ENCODE assay signal across 18 mouse cellular contexts in the genomic region with DNA sequence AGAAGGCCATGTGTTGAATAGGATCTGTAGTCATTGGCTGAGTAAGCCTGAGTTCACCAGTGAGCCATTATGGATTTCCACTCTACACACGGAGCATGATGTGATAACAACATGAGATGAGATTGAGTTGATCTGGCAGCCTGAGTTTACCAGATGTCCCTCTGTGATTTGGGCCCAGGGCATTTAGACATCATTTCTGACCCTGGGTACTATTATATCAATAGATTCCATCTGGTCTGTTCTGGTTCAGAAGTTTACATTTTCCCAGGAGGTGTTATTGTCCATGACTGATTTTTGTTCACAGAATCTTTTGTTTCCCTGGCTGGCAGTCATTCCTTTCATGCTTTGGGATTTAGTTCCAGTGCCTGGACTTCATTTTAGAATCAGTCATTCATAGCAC.
A peak's percentile ranks its signal among the peaks of the same experiment; 100 is the strongest.
DNase-seq lines count a peak whose midpoint lies in the region; ATAC-seq and TF ChIP-seq lines count a peak whose summit lies in the region.
"Had no signal": no experiment of that assay in that cellular context is flagged by ENCODE, and none has a peak within 500 bp of the region (broad histone marks: within the 10 kb centered on the region; RNA-seq: fewer than 3 reads in every experiment).

No protein-coding gene starts in this region.

- peak; percentile 80 for ATAC-seq in hindbrain, postnatal 0 days
- ATAC-seq in intestine, postnatal 0 days = no peak
- ATAC-seq in forebrain, embryonic 15.5 days (replicated peaks) = no peak
- ATAC-seq: forebrain, embryonic 16.5 days had no signal

- no peak for TF ChIP-seq CTCF in hindbrain, postnatal 0 days (IDR thresholded peaks at IDR 0.05; ENCODE audit: low read depth)
- no peak for TF ChIP-seq CTCF in intestine, postnatal 0 days (IDR thresholded peaks at IDR 0.05; ENCODE audit: low read depth)

- H3K36me3 ChIP-seq in embryonic facial prominence, embryonic 10.5 days (replicated peaks) = no peaks in the 10 kb centered on the region
- H3K36me3 ChIP-seq in hindbrain, postnatal 0 days (ENCODE audit: insufficient read depth, low read length) = no peaks in the 10 kb centered on the region
- H3K36me3 ChIP-seq in intestine, postnatal 0 days (ENCODE audit: control insufficient read depth, insufficient read depth) = no peaks in the 10 kb centered on the region
- H3K36me3 ChIP-seq in forebrain, embryonic 15.5 days = no peaks in the 10 kb centered on the region
- H3K36me3 ChIP-seq: heart, embryonic 13.5 days; limb, embryonic 15.5 days had no signal

- no peak overlapping the region for H3K27ac ChIP-seq in embryonic facial prominence, embryonic 10.5 days (replicated peaks)
- H3K27ac ChIP-seq in hindbrain, postnatal 0 days = no peak overlapping the region
- no peak overlapping the region for H3K27ac ChIP-seq in intestine, postnatal 0 days (ENCODE audit: low read depth, low read length)
- H3K27ac ChIP-seq in forebrain, embryonic 15.5 days (replicated peaks) = no peak overlapping the region
- H3K27ac ChIP-seq: heart, embryonic 13.5 days; limb, embryonic 15.5 days had no signal

- no peaks in the 10 kb centered on the region for H3K27me3 ChIP-seq in embryonic facial prominence, embryonic 10.5 days (replicated peaks; ENCODE audit: low read depth, poor library complexity, severe bottlenecking)
- no peaks in the 10 kb centered on the region for H3K27me3 ChIP-seq in hindbrain, postnatal 0 days (ENCODE audit: insufficient read depth, low read length)
- H3K27me3 ChIP-seq in intestine, postnatal 0 days (replicated peaks; ENCODE audit: control insufficient read depth, insufficient read depth, low read length) = no peaks in the 10 kb centered on the region
- H3K27me3 ChIP-seq in forebrain, embryonic 15.5 days = no peaks in the 10 kb centered on the region
- H3K27me3 ChIP-seq: heart, embryonic 13.5 days; limb, embryonic 15.5 days had no signal

- WGBS in embryonic facial prominence, embryonic 10.5 days = 20% methylated on average over 1 of the region's 1 CpGs
- 30% methylated on average over 1 of the region's 1 CpGs for WGBS in hindbrain, postnatal 0 days
- WGBS in intestine, postnatal 0 days = 83% methylated on average over 1 of the region's 1 CpGs
- 46% methylated on average over 1 of the region's 1 CpGs for WGBS in forebrain, embryonic 15.5 days

- no peak overlapping the region for H3K9ac ChIP-seq in hindbrain, postnatal 0 days (replicated peaks; ENCODE audit: low read length)
- no peak overlapping the region for H3K9ac ChIP-seq in intestine, postnatal 0 days (ENCODE audit: low read depth, low read length)
- H3K9ac ChIP-seq in forebrain, embryonic 15.5 days (replicated peaks) = no peak overlapping the region
- H3K9ac ChIP-seq: heart, embryonic 13.5 days; limb, embryonic 15.5 days had no signal

- H3K9me3 ChIP-seq in embryonic facial prominence, embryonic 10.5 days = no peaks in the 10 kb centered on the region
- H3K9me3 ChIP-seq in hindbrain, postnatal 0 days (ENCODE audit: low read length) = 0 out of 2 replicates have a peak, but pooled peaks cover 2% of the 10 kb centered on the region
- H3K9me3 ChIP-seq in intestine, postnatal 0 days (ENCODE audit: control insufficient read depth) = no peaks in the 10 kb centered on the region
- no peaks in the 10 kb centered on the region for H3K9me3 ChIP-seq in forebrain, embryonic 15.5 days
- H3K9me3 ChIP-seq: heart, embryonic 13.5 days; limb, embryonic 15.5 days had no signal

- peak; percentile 11 for DNase-seq in left cerebral cortex, postnatal 4 days
- DNase-seq in left cerebral cortex, postnatal 10 days (ENCODE audit: extremely low spot score in 1 of 2, low spot score in 2 of 2) = no peak
- DNase-seq in Muller cell, postnatal 12 days (ENCODE audit: inconsistent ontology term) = peak; percentile 85
- peak; percentile 12 for DNase-seq in embryonic facial prominence, embryonic 10.5 days (ENCODE audit: low spot score)
- DNase-seq in hindbrain, postnatal 0 days (ENCODE audit: low spot score) = peak; percentile 29
- DNase-seq: adrenal gland, postnatal 36 days; cerebellum, adult 9-10 months; kidney, adult 18-20 months; kidney, postnatal 36 days; layer of hippocampus, adult 9-11 months; lung, postnatal 36 days; right cerebral cortex, adult 18-20 months; thymus, adult 18-20 months had no signal

- H3K4me2 ChIP-seq in hindbrain, postnatal 0 days (ENCODE audit: low read depth, low read length) = no peak overlapping the region
- no peak overlapping the region for H3K4me2 ChIP-seq in intestine, postnatal 0 days (replicated peaks; ENCODE audit: low read depth)
- H3K4me2 ChIP-seq in forebrain, embryonic 15.5 days (replicated peaks) = no peak overlapping the region
- H3K4me2 ChIP-seq: heart, embryonic 13.5 days; limb, embryonic 15.5 days had no signal

- intact Hi-C loops in left cerebral cortex, postnatal 4 days (cut with DNase I) = no loop called here
- intact Hi-C loops in left cerebral cortex, postnatal 10 days (cut with DNase I) = no loop called here

- H3K4me1 ChIP-seq in embryonic facial prominence, embryonic 10.5 days = 0 out of 2 replicates have a peak, but pooled peaks cover 5% of the 10 kb centered on the region
- H3K4me1 ChIP-seq in hindbrain, postnatal 0 days (ENCODE audit: insufficient read depth, low read length) = no peaks in the 10 kb centered on the region
- H3K4me1 ChIP-seq in intestine, postnatal 0 days (replicated peaks; ENCODE audit: control insufficient read depth, insufficient read depth, low read length) = no peaks in the 10 kb centered on the region
- no peaks in the 10 kb centered on the region for H3K4me1 ChIP-seq in forebrain, embryonic 15.5 days
- H3K4me1 ChIP-seq: heart, embryonic 13.5 days; limb, embryonic 15.5 days had no signal

- H3K4me3 ChIP-seq in embryonic facial prominence, embryonic 10.5 days = no peak overlapping the region
- H3K4me3 ChIP-seq in hindbrain, postnatal 0 days (ENCODE audit: low read length) = no peak overlapping the region
- H3K4me3 ChIP-seq in intestine, postnatal 0 days (ENCODE audit: low read depth, low read length) = no peak overlapping the region
- no peak overlapping the region for H3K4me3 ChIP-seq in forebrain, embryonic 15.5 days
- H3K4me3 ChIP-seq: heart, embryonic 13.5 days; limb, embryonic 15.5 days had no signal

Comparison
In these comparisons a context has a peak if more than half of its experiments do, and no peak if none do; other contexts are left out.
1. DNase-seq: peak in left cerebral cortex, postnatal 4 days (single experiment), Muller cell, postnatal 12 days (single experiment), embryonic facial prominence, embryonic 10.5 days (single experiment) and hindbrain, postnatal 0 days (single experiment); none in left cerebral cortex, postnatal 10 days (0 of 2).